Mouse (Mus musculus) stomach, embryonic 14.5 days (tissue): ENCODE data around the gene Gm20792. TPM values are rescaled to one million over a fixed set of nuclear protein-coding genes. Genes with fewer than 3 reads are reported as not detected.
"Not testable (repeated sequence)": the region's sequence is repeated elsewhere in the genome, so short reads cannot be mapped to it uniquely, and the experiment has no call there.

Source experiments
- ATAC-seq: fragments of 200-750 bp; cut with Nextera tagmentation; 2 replicates; pipeline ENCODE4 v1.8.0; 2017; ENCODE audit warnings: low read depth, moderate TSS enrichment; ENCODE audit not compliant: insufficient number of reproducible peaks, insufficient read depth, low FRiP score
- H3K27ac ChIP-seq: fragments of 300-500 bp; sonication (generic); 2 replicates; pipeline ENCODE4 v1.5.1; 2014; ENCODE audit warnings: mild to moderate bottlenecking, low read length, moderate library complexity, mixed read lengths
- H3K27me3 ChIP-seq: fragments of 300-500 bp; sonication (generic); 2 replicates; pipeline ENCODE4 v1.6.1; 2014; ENCODE audit warnings: low read length, control low read depth, mixed read lengths; ENCODE audit not compliant: control insufficient read depth, insufficient read depth
- H3K36me3 ChIP-seq: fragments of 300-500 bp; sonication (generic); 2 replicates; pipeline ENCODE4 v1.6.1; 2014; ENCODE audit warnings: mild to moderate bottlenecking, control low read depth, low read length, moderate library complexity, mixed read lengths; ENCODE audit not compliant: control insufficient read depth, insufficient read depth
- H3K4me1 ChIP-seq: fragments of 300-500 bp; sonication (generic); 2 replicates; pipeline ENCODE4 v1.6.1; 2014; ENCODE audit warnings: low read length, control low read depth, mixed read lengths; ENCODE audit not compliant: control insufficient read depth, insufficient read depth
- H3K4me2 ChIP-seq: fragments of 300-500 bp; sonication (generic); replicated peaks from 2 replicates; pipeline ENCODE4 v1.6.1; 2014; ENCODE audit warnings: low read depth, low read length, control low read depth
- H3K4me3 ChIP-seq: fragments of 300-500 bp; sonication (generic); 2 replicates; pipeline ENCODE4 v1.5.1; 2014; ENCODE audit warnings: low read depth, low read length, control low read depth
- H3K9ac ChIP-seq: fragments of 300-500 bp; sonication (generic); replicated peaks from 2 replicates; pipeline ENCODE4 v1.6.1; 2014; ENCODE audit warnings: low read depth, mild to moderate bottlenecking, control low read depth, low read length, moderate library complexity, mixed read lengths
- H3K9me3 ChIP-seq: fragments of 300-500 bp; sonication (generic); 2 replicates; pipeline ENCODE4 v1.6.1; 2016; ENCODE audit warnings: low read depth, low read length, control low read depth; ENCODE audit not compliant: control insufficient read depth
- WGBS: fragments of 180-500 bp; shearing (Covaris S2); extraction: QIAGEN DNeasy Blood & Tissue Kit; methylation state at CpG from one replicate; pipeline ENCODE4 v1.1.7; 2014; 5-methylcytosine and 5-hydroxymethylcytosine counted together
- polyA plus RNA-seq: library from polyadenylated mRNA; unstranded; fragments of >200 nt; fragmentation: Nextera tagmentation; extraction: Ambion mirVana; gene quantifications from 2 replicates; pipeline ENCODE4 v1.2.1, GENCODE M21; 2014

The Gm20792 gene
- polyA plus RNA-seq = not detected in 2 replicates

DNA sequence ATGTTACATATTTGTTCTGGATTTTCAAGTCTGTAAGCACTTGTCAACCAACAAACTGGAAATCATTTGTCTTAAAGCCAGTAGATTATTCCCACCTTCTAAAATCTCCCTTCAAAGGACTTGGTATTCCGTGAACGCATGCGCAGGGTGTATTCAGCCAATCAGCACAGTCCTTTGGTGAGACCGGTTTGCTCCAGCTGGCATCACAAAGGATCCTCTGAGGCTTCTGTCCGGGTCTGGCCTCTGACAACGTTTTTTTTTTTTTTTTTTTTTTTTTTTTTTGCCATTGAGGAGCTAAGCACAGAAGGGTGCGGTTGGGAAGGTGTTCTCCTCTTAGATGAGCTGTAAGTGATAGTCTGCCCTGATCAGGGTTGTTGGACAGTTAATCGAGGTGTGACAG is at the start of gene Gm20792:
Gm20792 (plus strand) TSS at position 301 of the 400 bp plus-strand sequence.
- no CpG with 5 or more reads among the region's 8 CpGs for WGBS
- H3K36me3 ChIP-seq = not testable (repeated sequence)

More for the DNA sequence above, at the start of gene Gm20792:
- not testable (repeated sequence) for H3K4me1 ChIP-seq, H3K9ac ChIP-seq, H3K27ac ChIP-seq, ATAC-seq, H3K9me3 ChIP-seq, H3K27me3 ChIP-seq, H3K4me3 ChIP-seq, H3K4me2 ChIP-seq
